Mouse (Mus musculus) R1 (cell line): ENCODE results near the gene Cyp4v3.

Experiments used
- DNase-seq: peaks from one replicate; pipeline ENCODE4 v3.0.0-alpha.2; 2018; ENCODE audit warnings: low read depth, low spot score

Gene Cyp4v3

DNA sequence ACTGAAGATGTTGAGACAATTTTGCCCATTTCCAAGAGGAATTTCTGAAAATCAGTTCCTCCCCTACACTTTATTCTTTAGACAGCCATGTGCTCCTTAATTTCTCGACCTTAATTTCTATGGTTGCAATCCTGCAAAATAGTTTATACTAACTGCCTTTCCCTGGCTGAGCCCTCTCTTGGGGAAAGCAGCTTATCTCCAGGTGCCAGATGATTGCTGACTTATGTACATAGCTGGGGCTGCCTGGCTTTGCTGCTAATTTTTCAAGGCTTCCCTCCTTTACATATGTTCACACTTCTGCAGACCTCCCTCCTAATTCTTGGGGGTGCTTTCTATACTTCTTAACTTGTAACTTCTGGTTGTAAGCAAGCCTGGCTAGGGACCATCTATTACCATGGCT, 12.1 kb downstream of the Cyp4v3 start:
- DNase-seq = no peak

DNA sequence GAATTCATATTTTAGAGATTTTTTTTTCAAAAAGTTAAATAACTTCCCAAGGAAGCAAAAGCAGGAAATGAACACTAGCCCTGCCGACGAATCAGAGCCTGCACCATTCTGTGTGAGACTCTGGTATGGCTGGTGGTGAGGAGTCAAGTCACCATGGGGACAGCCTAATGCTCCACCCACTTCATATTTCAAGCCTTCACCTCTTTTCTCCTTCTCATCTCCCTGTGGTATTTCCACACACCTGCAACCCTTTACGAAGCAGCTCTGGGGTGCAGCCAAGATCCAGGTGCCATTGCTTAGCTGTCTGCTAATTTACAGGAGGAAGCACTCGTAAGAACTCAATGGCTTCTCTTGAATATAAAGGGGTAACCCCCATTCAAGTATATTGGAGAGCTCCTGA, 22.0 kb downstream of the Cyp4v3 start:
- DNase-seq = no peak

DNA sequence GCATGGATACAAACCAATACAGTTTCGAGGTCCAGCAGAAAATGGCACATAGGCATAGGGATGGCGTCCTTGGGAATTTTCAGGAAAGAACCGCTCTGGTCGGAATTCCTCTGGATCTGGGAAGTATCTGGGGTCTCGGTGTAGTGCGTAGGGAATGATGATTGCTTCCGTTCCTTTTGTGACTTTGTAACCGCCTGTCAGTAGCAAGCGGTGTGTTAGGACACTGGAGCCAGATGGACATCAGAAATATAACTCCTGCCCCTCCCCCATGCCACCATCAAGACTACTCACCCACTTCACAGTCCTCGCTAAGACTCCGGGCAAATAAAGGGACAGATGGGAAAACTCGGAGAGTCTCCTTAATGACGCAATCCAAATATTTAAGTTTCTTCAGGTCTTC, 24.6 kb downstream of the Cyp4v3 start, which contains the start of gene Gm45753:
Gm45753 (minus strand) TSS at position 101 of the 400 bp plus-strand sequence.
- no peak for DNase-seq

DNA sequence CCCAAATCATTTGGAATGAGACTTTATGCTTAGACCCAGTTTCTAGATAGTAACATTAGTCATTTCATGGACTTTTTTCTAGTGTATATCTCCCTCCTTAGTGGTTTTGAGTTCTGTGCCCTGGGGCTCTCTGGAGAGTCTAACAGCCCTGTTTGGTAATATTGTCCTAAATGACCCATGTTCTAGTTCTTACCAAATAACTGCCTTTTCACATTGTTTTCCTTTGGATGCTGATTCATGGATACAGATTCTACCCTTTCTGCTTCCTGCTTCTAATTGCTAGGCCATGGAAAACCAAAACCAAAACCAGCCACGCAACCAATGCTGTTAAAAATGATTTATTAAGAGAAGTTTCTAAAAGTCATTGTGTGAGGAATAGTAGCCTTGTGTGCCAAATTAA, 27.5 kb downstream of the Cyp4v3 start:
- DNase-seq = no peak

DNA sequence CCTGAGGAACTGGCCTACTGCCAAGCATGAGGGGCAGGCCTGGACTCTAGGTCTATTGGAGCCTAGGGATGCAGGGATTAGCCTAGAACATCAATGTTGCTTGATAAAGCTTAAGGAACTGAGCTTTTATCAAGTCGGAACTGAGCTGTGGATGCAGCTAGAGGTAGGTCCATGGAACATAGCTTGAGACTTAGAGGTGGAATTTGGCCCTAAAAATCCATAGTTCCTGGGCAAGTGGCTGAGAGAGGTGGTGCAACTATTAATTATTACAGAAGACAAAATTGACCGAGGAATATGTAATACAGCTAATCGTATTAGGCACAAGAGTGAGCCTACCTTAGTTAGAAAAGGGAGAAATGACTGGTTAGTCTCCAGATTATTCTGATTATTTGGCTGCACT, 28.7 kb downstream of the Cyp4v3 start:
- no peak for DNase-seq

DNA sequence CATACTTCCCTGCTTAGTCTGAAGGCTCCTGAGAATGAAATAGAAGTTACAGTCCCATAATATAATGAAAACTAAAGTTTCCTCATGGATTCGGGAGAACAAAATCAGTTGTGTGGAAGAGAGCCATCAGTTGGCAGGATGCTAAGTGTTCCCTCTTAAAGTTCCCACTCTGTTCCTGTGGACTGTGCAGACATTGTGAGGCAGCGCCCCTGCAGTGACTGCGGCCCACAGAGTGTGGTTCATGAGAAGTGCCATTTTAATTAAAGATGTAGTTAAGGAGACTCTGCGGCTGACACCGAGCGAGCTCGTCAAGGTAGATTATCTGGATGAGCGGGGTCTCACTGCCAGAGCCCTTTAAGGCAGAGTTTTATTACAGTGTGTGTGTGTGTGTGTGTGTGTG, 30.6 kb downstream of the Cyp4v3 start:
- no peak for DNase-seq

DNA sequence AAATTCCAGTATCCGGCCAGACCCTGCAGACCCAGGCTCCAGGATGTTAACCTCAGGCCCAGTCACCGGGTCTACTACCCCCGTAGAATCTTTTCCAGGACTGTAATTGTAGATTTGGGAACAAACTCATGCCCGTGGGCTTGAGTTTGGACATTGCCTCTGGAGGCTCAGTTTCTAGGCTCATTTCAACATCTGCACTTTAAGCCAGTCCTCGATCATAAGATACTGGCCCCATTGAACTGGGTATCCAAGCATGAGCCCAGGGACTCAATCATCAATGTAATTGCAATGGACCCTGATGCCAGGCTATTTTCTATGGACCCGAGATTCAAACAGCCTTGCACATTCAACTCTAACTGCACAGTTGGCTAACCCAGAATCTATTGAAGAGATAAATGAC, 37.7 kb downstream of the Cyp4v3 start:
- DNase-seq = no peak

DNA sequence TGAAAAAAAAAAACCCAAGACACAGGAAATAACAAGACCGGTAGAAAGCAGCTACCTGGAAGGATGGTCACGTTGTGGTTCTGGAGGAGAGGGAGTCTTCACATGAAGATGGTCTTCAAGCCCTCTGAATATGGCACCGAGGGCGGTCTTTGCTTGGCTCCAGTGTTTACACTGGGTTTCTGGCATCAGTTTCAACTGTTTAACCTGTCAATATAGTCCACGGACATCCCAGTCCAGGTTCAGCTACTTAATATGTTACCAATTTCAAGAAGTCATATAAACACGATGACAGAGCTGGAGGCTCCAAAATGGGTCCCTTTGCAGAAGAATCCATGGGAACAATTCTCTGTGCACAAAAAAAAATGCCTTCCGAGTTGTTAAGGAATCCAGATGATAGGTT, 38.3 kb downstream of the Cyp4v3 start, which contains the start of gene Klkb1:
Klkb1 (minus strand) TSS at position 173 of the 400 bp plus-strand sequence.
- no peak for DNase-seq

DNA sequence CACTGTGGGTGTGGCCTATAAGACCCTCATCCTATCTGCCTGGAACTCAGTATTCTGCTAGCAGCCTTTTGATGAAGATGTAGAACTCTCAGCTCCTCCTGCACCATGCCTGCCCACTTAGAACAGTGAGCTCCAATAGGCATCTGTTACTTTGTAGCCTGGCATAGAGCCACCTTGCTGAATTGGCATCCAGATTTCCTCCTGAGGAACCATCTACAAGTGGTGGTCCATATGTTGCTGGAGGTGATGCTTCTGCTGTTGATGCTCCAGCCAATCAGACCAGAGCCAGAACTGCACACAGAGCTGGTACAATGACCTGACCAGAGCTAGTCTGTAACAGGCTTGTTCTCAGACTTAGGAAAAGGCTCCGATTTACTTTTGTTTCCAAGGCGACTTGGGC, 41.2 kb downstream of the Cyp4v3 start:
- DNase-seq = no peak

DNA sequence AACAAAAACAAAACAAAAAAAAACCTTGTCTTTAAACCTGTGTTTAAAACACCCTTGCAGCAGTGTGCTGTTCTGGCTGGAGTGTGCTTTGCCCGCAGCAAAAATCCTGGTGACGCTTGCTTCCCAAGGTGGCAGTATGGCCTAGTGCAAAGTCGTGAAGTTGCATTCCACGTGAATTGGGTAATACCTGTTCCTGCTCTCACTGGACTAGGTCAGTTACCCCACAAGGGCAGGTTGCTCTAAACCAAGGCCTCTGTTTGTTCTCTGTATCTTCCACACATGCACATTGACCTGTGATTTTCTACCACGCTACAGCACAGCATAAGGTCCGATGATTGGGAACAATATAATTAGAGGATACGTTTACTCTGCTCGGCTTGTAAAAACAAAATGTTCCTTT, 51.4 kb downstream of the Cyp4v3 start:
- DNase-seq = no peak

DNA sequence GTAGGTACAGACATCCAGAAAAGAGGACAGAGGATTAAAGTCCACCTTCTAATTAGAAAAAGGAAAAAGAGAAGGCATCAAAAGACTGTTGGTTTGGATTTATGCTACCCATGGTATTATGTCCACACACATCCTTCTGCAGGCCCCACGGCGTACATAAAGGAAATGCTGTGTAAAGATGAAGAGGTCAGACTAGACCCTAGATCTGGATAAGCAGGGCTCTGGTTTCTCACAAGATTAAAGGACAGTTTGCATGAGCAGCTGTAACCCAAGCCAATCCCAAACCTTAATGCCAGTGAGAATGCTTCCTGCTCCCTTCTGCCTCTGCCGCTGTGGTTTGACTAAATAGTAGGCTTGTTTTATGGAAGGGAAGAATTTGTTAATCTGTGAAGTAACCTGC, 55.6 kb downstream of the Cyp4v3 start:
- no peak for DNase-seq

DNA sequence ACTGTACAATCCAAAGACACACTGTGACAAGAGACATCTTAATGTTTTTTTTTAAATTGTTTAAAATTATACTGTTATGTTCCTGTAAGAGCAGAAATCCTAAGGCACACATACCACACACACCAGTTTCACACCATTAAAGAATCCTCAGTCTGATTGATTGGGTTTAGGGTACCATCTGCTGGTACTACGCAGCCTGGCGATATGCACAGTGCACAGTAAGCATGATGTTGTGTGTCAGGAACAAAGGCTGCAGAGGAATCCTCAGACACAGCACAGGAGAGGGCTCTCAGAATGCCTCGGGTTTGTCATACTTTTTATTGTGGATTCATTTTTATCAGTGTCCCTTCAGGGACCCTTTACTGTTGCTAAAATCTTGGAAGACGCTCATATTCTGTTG, 58.7 kb downstream of the Cyp4v3 start:
- no peak for DNase-seq

DNA sequence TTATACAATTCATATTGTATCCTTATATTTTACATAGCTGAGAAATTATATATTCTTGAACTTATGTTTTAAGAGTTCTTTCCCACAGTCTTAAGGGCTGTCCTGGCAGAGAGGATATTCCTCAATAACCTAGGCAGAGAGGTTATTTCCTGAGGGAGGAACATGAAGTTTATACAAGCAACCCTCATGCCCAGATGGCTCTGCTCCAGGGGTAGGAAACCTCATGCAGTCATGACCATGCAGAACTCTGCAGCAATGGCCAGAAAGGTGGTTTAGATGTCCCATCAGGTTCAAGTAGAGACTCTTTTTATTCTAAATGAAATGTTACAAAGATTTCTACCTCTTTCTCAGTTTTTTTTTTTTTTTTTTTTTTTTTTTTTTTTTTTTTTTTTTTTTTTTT, 64.0 kb downstream of the Cyp4v3 start:
- DNase-seq = no peak

DNA sequence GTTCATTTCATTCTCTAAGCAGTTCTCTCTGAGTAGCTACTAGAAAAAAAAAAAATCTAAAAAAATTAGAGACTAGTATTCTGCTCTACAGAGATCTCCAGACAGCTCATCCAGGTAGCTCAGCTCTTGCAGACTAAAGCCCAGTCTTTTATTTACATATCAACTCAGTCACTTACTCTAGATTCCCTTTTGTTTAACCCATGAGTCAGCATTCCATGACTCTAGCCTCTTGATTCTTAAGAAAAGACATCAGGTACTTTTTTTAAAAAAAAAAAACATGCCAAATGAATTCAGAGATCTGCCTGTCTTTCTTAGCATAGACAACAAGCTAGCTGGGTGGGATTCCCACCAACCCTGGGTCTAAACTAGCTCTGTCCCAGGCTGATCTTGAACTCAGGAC, 64.5 kb downstream of the Cyp4v3 start:
- DNase-seq = peak; percentile 52

DNA sequence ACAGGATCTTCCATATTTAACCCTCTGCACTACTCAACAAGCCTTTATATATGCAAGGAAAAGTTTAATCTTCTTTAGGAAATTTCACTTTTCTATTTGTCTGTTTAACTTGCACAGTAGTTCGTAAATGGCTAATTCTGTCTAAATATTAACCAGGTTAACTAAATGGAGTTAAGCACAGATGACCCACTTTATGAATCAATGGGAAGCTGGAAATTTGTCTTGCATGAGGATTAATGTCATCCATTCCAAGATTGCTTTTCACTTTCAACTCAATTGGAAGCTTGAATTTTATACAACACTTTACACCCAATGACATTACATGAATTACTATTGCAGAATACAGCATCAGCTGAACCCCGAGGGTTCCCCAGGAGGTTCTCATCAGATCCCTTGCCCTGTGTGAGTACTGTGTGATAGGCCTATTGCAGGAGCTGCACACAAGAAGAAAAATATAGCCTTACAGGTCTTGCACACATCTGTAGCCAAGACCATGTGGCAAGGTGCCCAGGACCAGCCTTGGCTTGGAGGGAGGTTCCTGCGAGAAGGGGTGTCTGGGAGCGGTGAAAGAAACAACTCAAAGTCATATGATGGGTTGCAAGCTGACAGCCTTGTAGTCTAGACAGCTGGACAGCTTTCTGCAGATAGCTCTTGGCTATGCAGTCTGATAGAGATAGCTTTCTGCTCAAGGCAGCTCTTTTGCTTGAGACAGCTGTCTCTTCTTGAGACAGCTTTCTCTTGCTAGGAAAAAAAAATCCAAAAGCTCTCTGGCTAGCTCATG, 65.2 kb downstream of the Cyp4v3 start:
- no peak for DNase-seq

DNA sequence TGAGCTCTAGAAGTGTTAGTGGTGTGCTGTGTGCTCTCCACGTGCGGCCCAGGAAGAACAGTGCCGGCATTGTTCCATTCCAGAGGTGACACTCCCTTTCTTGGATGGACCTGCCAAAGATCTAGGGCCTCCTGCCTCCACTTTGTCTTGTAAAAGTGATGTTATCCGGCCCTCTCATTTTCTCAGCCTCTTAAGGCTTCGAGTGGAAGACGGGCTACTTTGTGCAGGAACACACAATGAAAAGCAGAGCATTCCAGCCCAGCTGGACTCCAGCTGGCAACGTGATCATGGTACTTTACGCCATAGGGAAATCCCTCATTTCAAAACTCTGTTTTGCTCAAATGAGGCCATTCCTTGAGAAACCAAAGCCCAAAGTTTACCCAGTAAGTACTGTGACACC, 66.0 kb downstream of the Cyp4v3 start:
- peak; percentile 95 for DNase-seq

DNA sequence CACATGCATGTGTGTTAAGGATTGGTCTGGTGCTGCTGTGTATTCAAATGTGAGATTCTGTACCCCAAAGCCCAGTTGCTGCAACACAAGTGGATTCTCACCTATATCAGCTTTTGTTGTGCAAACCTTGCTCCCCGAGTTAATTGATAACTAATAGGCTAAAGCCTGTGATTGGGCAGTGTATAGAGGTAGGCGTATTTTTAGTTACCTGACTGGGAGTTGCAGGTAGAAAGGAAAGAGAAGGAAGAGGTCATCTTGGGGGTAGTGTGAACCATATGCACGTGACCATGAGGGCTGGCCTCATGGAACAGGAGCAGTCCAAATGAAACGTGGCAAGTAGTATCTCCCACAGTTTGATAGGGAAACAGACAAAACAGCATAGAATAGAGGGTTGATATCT, 68.1 kb downstream of the Cyp4v3 start:
- DNase-seq = no peak

DNA sequence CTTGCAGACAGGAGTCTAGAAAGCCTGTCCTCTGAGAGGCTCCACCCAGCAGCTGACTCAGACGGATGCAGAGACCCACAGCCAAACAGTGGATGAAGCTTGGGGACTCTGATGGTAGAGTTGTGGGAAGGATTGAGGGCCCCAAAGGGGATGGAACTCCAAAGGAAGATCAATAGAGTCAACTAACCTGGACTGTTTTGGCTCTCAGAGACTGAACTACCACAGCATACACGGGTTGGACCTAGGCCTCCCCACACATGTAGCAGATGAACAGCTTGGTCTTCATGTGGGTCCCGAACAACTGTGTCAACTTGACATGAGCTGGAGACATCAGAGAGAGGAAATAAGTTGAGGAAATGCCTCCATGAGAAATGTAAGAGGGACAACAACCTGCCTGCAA, 70.2 kb downstream of the Cyp4v3 start:
- DNase-seq = no peak

DNA sequence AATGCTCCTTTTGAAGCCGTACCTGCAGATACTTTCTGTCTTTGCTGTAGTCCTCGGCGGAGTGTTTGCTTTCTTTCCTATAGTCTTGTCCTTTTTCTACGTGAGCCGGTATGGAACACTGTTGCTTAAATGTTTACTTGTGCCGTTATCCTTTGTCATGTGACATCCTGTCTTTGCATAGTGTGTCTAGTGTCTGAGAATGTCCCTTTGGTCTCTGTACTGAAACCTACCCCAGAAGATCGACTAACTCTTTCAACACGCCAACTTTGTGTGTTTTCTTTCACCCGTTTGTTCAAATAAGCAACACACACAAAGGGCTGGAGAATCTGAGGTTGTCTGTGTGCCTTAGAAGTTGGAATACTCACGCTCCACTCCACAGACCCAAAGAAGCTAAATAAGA, 71.1 kb downstream of the Cyp4v3 start, which contains the start of gene F11:
F11 (minus strand) TSS at position 112 of the 400 bp plus-strand sequence.
- DNase-seq = no peak

DNA sequence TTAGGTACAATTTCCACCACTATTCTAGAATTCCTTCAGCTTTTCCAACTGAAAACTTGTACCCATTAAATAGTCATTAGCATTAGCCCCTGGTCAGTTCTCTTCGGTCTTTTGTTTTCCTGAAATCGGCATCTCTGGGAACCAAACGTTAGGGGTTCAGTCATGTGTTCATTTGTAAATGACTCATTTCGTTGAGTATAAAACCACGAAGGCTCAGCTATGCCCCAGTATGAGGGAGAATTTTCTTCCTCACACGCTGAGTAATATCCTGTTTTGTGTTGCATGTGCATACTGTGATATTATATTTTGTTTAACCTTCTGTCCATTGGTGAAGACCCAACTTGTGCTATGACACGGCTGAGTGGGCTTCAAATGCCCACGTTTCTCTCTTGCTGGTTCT, 74.6 kb downstream of the Cyp4v3 start:
- no peak for DNase-seq

DNA sequence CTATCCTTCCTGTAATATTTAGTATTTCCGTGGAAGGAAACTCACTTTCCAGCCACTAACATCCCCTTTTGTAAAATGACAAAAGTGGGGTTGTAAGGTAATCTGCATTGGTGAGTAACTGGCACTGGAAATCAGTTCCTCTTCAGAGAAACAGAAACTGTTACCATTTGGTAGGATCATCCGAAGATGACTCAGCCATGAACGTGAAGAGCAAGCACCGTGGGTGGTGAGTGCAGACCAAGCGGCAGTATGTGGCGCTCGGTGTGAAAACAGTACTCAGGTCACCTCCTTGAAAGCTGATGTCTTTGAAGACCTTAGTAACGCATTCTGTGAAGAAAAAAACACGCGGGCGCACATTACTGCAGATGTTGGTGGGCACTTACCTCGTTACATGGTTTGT, 78.0 kb downstream of the Cyp4v3 start:
- no peak for DNase-seq
